Mouse (Mus musculus): ENCODE data around the gene Zfp866. TPM values are rescaled to one million over a fixed set of nuclear protein-coding genes. Genes with fewer than 3 reads are reported as not detected.

Zfp866 gene
- polyA plus RNA-seq, 1 experiment from 2014 or later, result 17.3 TPM

- no peak overlapping the region for H3K4me3 ChIP-seq (ENCODE audit: control insufficient read depth in 1 of 2, insufficient read depth in 1 of 2, low read depth in 1 of 2, low read length in 2 of 2)
- peaks cover 5% of the 10 kb centered on the region in 2 experiments; a peak in 3 of 4 replicates for H3K4me1 ChIP-seq (ENCODE audit: control insufficient read depth in 2 of 2, insufficient read depth in 2 of 2, low read length in 2 of 2)
- H3K9ac ChIP-seq (ENCODE audit: low read length), result no peak overlapping the region
- WGBS, result 90% methylated on average over 10 of the region's 10 CpGs
- no peak for ATAC-seq (ENCODE audit: insufficient number of reproducible peaks, insufficient read depth, low FRiP score, low read depth)
- no peak overlapping the region for H3K27ac ChIP-seq (replicated peaks in 1 of 2; ENCODE audit: control insufficient read depth in 1 of 2, insufficient read depth in 1 of 2, low read depth in 2 of 2, low read length in 2 of 2)
- H3K27me3 ChIP-seq (ENCODE audit: control insufficient read depth, insufficient read depth, low read length), result no peaks in the 10 kb centered on the region
- H3K9me3 ChIP-seq (ENCODE audit: control insufficient read depth, low read length), result no peaks in the 10 kb centered on the region
- H3K36me3 ChIP-seq (ENCODE audit: control insufficient read depth, insufficient read depth, low read length), result peaks cover 79% of the 10 kb centered on the region
- no peak overlapping the region for H3K4me2 ChIP-seq (ENCODE audit: low read length)
These were observed 14.1 kb upstream of the Zfp866 start for GRCm38 (mm10) chr8:69805086-69805485.

- H3K4me2 ChIP-seq (ENCODE audit: low read length), result no peak overlapping the region
- H3K9ac ChIP-seq (ENCODE audit: low read length), result no peak overlapping the region
- H3K27ac ChIP-seq (replicated peaks in 1 of 2; ENCODE audit: control insufficient read depth in 1 of 2, insufficient read depth in 1 of 2, low read depth in 2 of 2, low read length in 2 of 2), result no peak overlapping the region
- H3K27me3 ChIP-seq (ENCODE audit: control insufficient read depth, insufficient read depth, low read length), result no peaks in the 10 kb centered on the region
- 94% methylated on average over 6 of the region's 6 CpGs for WGBS
- peaks cover 5% of the 10 kb centered on the region in 2 experiments; a peak in 3 of 4 replicates for H3K4me1 ChIP-seq (ENCODE audit: control insufficient read depth in 2 of 2, insufficient read depth in 2 of 2, low read length in 2 of 2)
- no peaks in the 10 kb centered on the region for H3K9me3 ChIP-seq (ENCODE audit: control insufficient read depth, low read length)
- H3K36me3 ChIP-seq (ENCODE audit: control insufficient read depth, insufficient read depth, low read length), result peaks cover 85% of the 10 kb centered on the region
- H3K4me3 ChIP-seq (ENCODE audit: control insufficient read depth in 1 of 2, insufficient read depth in 1 of 2, low read depth in 1 of 2, low read length in 2 of 2), result no peak overlapping the region
- ATAC-seq (ENCODE audit: insufficient number of reproducible peaks, insufficient read depth, low FRiP score, low read depth), result no peak
These were observed 13.6 kb upstream of the Zfp866 start for GRCm38 (mm10) chr8:69804537-69804936.

GRCm38 (mm10) chr8:69803366-69803765 lies 12.4 kb upstream of the Zfp866 start:
- Histone ChIP-seq H3K4me1 (ENCODE audit: control insufficient read depth in 2 of 2, insufficient read depth in 2 of 2, low read length in 2 of 2) (no peaks in the 10 kb centered on the region), H3K9ac (ENCODE audit: low read length) (no peak overlapping the region), H3K9me3 (ENCODE audit: control insufficient read depth, low read length) (no peaks in the 10 kb centered on the region), H3K27me3 (ENCODE audit: control insufficient read depth, insufficient read depth, low read length) (no peaks in the 10 kb centered on the region), H3K36me3 (ENCODE audit: control insufficient read depth, insufficient read depth, low read length) (peaks cover 97% of the 10 kb centered on the region), H3K27ac (replicated peaks in 1 of 2; ENCODE audit: control insufficient read depth in 1 of 2, insufficient read depth in 1 of 2, low read depth in 2 of 2, low read length in 2 of 2) (no peak overlapping the region), H3K4me3 (ENCODE audit: control insufficient read depth in 1 of 2, insufficient read depth in 1 of 2, low read depth in 1 of 2, low read length in 2 of 2) (no peak overlapping the region), H3K4me2 (ENCODE audit: low read length) (no peak overlapping the region)
- WGBS, result 92% methylated on average over 7 of the region's 7 CpGs
- no peak for ATAC-seq (ENCODE audit: insufficient number of reproducible peaks, insufficient read depth, low FRiP score, low read depth)

GRCm38 (mm10) chr8:69802216-69802615 lies 11.2 kb upstream of the Zfp866 start:
- no peaks in the 10 kb centered on the region for H3K27me3 ChIP-seq (ENCODE audit: control insufficient read depth, insufficient read depth, low read length)
- ATAC-seq (ENCODE audit: insufficient number of reproducible peaks, insufficient read depth, low FRiP score, low read depth), result no peak

GRCm38 (mm10) chr8:69801796-69802195 lies 10.8 kb upstream of the Zfp866 start:
- Histone ChIP-seq H3K9me3 (ENCODE audit: control insufficient read depth, low read length) (no peaks in the 10 kb centered on the region), H3K4me1 (ENCODE audit: control insufficient read depth in 2 of 2, insufficient read depth in 2 of 2, low read length in 2 of 2) (no peaks in the 10 kb centered on the region), H3K4me3 (ENCODE audit: control insufficient read depth in 1 of 2, insufficient read depth in 1 of 2, low read depth in 1 of 2, low read length in 2 of 2) (no peak overlapping the region), H3K27ac (replicated peaks in 1 of 2; ENCODE audit: control insufficient read depth in 1 of 2, insufficient read depth in 1 of 2, low read depth in 2 of 2, low read length in 2 of 2) (no peak overlapping the region), H3K27me3 (ENCODE audit: control insufficient read depth, insufficient read depth, low read length) (no peaks in the 10 kb centered on the region), H3K9ac (ENCODE audit: low read length) (no peak overlapping the region), H3K4me2 (ENCODE audit: low read length) (no peak overlapping the region), H3K36me3 (ENCODE audit: control insufficient read depth, insufficient read depth, low read length) (peaks cover 99% of the 10 kb centered on the region)
- 95% methylated on average over 4 of the region's 4 CpGs for WGBS
- no peak for ATAC-seq (ENCODE audit: insufficient number of reproducible peaks, insufficient read depth, low FRiP score, low read depth)

More at GRCm38 (mm10) chr8:69802216-69802615, 11.2 kb upstream of the Zfp866 start:
- Histone ChIP-seq H3K36me3 (ENCODE audit: control insufficient read depth, insufficient read depth, low read length) (peaks cover 99% of the 10 kb centered on the region), H3K4me2 (ENCODE audit: low read length) (no peak overlapping the region), H3K27ac (replicated peaks in 1 of 2; ENCODE audit: control insufficient read depth in 1 of 2, insufficient read depth in 1 of 2, low read depth in 2 of 2, low read length in 2 of 2) (no peak overlapping the region), H3K9me3 (ENCODE audit: control insufficient read depth, low read length) (no peaks in the 10 kb centered on the region), H3K4me3 (ENCODE audit: control insufficient read depth in 1 of 2, insufficient read depth in 1 of 2, low read depth in 1 of 2, low read length in 2 of 2) (no peak overlapping the region), H3K9ac (ENCODE audit: low read length) (no peak overlapping the region), H3K4me1 (ENCODE audit: control insufficient read depth in 2 of 2, insufficient read depth in 2 of 2, low read length in 2 of 2) (no peaks in the 10 kb centered on the region)

- no peak overlapping the region for H3K9ac ChIP-seq (ENCODE audit: low read length)
- peaks cover 99% of the 10 kb centered on the region for H3K36me3 ChIP-seq (ENCODE audit: control insufficient read depth, insufficient read depth, low read length)
- H3K27ac ChIP-seq (replicated peaks in 1 of 2; ENCODE audit: control insufficient read depth in 1 of 2, insufficient read depth in 1 of 2, low read depth in 2 of 2, low read length in 2 of 2), result no peak overlapping the region
- no peak for ATAC-seq (ENCODE audit: insufficient number of reproducible peaks, insufficient read depth, low FRiP score, low read depth)
- no peaks in the 10 kb centered on the region for H3K27me3 ChIP-seq (ENCODE audit: control insufficient read depth, insufficient read depth, low read length)
- no peak overlapping the region for H3K4me2 ChIP-seq (ENCODE audit: low read length)
- H3K4me3 ChIP-seq (ENCODE audit: control insufficient read depth in 1 of 2, insufficient read depth in 1 of 2, low read depth in 1 of 2, low read length in 2 of 2), result no peak overlapping the region
- WGBS, result 92% methylated on average over 5 of the region's 5 CpGs
- H3K4me1 ChIP-seq (ENCODE audit: control insufficient read depth in 2 of 2, insufficient read depth in 2 of 2, low read length in 2 of 2), result no peaks in the 10 kb centered on the region
- no peaks in the 10 kb centered on the region for H3K9me3 ChIP-seq (ENCODE audit: control insufficient read depth, low read length)
These were observed 9.0 kb upstream of the Zfp866 start for GRCm38 (mm10) chr8:69799946-69800345.

GRCm38 (mm10) chr8:69799261-69799660 lies 8.3 kb upstream of the Zfp866 start:
- Histone ChIP-seq H3K4me2 (ENCODE audit: low read length) (no peak overlapping the region), H3K9ac (ENCODE audit: low read length) (no peak overlapping the region), H3K27me3 (ENCODE audit: control insufficient read depth, insufficient read depth, low read length) (no peaks in the 10 kb centered on the region), H3K36me3 (ENCODE audit: control insufficient read depth, insufficient read depth, low read length) (peaks cover 100% of the 10 kb centered on the region), H3K9me3 (ENCODE audit: control insufficient read depth, low read length) (no peaks in the 10 kb centered on the region), H3K27ac (replicated peaks in 1 of 2; ENCODE audit: control insufficient read depth in 1 of 2, insufficient read depth in 1 of 2, low read depth in 2 of 2, low read length in 2 of 2) (no peak overlapping the region), H3K4me3 (ENCODE audit: control insufficient read depth in 1 of 2, insufficient read depth in 1 of 2, low read depth in 1 of 2, low read length in 2 of 2) (no peak overlapping the region), H3K4me1 (ENCODE audit: control insufficient read depth in 2 of 2, insufficient read depth in 2 of 2, low read length in 2 of 2) (no peaks in the 10 kb centered on the region)
- no peak for ATAC-seq (ENCODE audit: insufficient number of reproducible peaks, insufficient read depth, low FRiP score, low read depth)
- WGBS, result 90% methylated on average over 8 of the region's 8 CpGs

GRCm38 (mm10) chr8:69797661-69798060 lies 6.7 kb upstream of the Zfp866 start:
- no peaks in the 10 kb centered on the region for H3K27me3 ChIP-seq (ENCODE audit: control insufficient read depth, insufficient read depth, low read length)
- H3K4me2 ChIP-seq (ENCODE audit: low read length), result no peak overlapping the region
- H3K36me3 ChIP-seq (ENCODE audit: control insufficient read depth, insufficient read depth, low read length), result peaks cover 94% of the 10 kb centered on the region
- no peak overlapping the region for H3K9ac ChIP-seq (ENCODE audit: low read length)
- H3K9me3 ChIP-seq (ENCODE audit: control insufficient read depth, low read length), result no peaks in the 10 kb centered on the region
- ATAC-seq (ENCODE audit: insufficient number of reproducible peaks, insufficient read depth, low FRiP score, low read depth), result no peak
- H3K27ac ChIP-seq (replicated peaks in 1 of 2; ENCODE audit: control insufficient read depth in 1 of 2, insufficient read depth in 1 of 2, low read depth in 2 of 2, low read length in 2 of 2), result no peak overlapping the region
- peaks cover 0 to 5% of the 10 kb centered on the region in 2 experiments; a peak in 1 of 4 replicates for H3K4me1 ChIP-seq (ENCODE audit: control insufficient read depth in 2 of 2, insufficient read depth in 2 of 2, low read length in 2 of 2)
- 95% methylated on average over 10 of the region's 10 CpGs for WGBS
- no peak overlapping the region for H3K4me3 ChIP-seq (ENCODE audit: control insufficient read depth in 1 of 2, insufficient read depth in 1 of 2, low read depth in 1 of 2, low read length in 2 of 2)
